Mouse (Mus musculus) megakaryocyte, embryonic 14.5 days (primary cell): ENCODE data around the gene 2610008E11Rik.

Source experiments
- FLI1 ChIP-seq: IDR thresholded peaks from 2 replicates; pipeline ENCODE4 v1.6.1; 2012; ENCODE audit warnings: low read length, inconsistent platforms, mixed read lengths
- GATA1 ChIP-seq: IDR thresholded peaks from 3 replicates; pipeline ENCODE4 v1.6.1; 2012; ENCODE audit warnings: mixed read lengths, low read length, inconsistent platforms, borderline replicate concordance

GRCm38 (mm10) chr10:79096706-79097105 lies 694 bp downstream of the 2610008E11Rik start:
- TF ChIP-seq GATA1 (no peak), FLI1 (no peak)
